Mouse (Mus musculus) E14TG2a.4 (cell line): ENCODE data around the gene Rfx1.

ENCODE experiments used
- CTCF ChIP-seq: conservative IDR thresholded peaks from 2 replicates; pipeline ENCODE4 v1.5.1; 2014; ENCODE audit warnings: low read length
- POU5F1 ChIP-seq: IDR thresholded peaks from 2 replicates; pipeline ENCODE4 v1.6.1; 2014; ENCODE audit warnings: low read length, borderline replicate concordance

DNA sequence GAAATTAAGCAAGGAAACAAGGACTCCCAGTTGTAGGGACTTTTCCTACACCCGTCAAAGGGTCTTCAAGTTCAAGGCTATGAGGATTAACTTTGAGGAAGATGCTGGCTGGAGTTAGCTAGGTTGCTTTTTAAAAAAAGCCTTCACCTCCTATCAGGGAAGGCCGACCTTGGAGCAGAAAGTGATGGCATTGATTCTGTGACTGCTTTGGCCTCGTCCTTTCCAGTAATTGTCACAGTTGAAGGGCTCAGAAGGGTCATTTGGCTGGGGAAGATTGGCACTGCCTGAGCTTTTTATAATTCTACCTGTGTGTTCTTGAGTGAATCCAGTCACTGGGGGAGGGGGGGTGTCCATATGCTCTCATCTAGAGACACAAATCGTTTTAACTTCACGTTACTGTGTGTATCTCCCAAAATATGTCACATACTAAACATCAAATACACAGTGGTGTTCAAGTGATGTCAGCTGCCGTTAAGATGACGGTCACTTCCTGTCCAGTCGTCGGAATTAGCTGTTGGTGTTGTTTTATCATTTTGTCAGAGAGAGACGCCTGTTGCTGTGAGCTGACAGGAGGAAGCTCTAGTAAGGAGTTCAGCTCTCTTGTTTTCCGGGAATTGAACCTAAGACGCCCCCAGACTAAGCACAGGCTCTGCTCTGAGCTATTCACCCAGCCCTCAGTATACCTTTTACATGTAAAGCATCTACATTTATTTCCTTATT, 1.8 kb downstream of the Rfx1 start:
- TF ChIP-seq CTCF (no peak), POU5F1 (no peak)
